Mouse (Mus musculus): ENCODE measurements around the gene Ccdc97. TPM values are rescaled to one million over a fixed set of nuclear protein-coding genes. Genes with fewer than 3 reads are reported as not detected.

The Ccdc97 gene
- total RNA-seq, 2 experiments from 2014 or later, result 55.0 to 56.6 TPM

DNA sequence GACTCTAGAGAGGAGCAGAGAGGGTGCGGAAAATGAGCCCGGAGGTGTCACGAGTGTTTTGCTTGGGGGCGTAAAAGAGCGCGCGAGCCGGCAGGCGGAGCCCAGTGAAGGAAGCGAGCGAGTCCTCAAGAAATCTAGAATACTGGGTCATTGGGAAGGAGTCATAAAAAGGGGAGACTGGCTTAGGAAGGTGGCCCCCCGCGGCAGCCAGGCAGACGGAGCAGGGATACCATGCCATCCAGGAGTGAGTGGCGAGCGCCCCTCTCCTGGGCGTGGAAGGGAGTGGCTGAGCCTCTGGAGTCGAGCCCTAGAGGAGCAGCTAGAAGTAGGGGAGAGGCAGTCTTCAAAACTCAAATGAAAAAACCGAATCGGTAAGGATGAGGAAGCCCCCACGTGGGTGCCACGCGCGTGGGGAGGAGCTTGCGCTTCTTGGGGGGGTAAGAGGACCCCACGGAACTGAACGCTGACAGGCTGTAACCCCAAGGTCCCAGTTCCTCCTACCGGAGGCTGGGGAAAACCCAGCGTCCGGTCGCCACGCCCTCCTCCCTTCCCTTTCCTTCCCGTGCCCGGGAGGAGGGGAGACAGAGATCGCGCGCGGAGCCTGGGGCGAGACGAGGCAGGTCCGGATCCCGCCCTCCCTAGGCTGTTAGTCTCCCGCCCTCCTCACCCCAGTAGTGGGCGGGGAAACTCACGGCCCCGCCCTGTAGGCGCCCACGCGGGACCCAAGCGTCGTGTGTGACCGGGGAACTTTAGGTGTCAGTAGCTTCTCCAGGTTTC is 29.9 kb downstream of the Ccdc97 start:
- peak; percentile 82 to 93 for DNase-seq

- peak; percentile 78 to 81 for DNase-seq
These were observed 31.0 kb downstream of the Ccdc97 start for GRCm38 (mm10) chr7:25687811-25688401.

DNA sequence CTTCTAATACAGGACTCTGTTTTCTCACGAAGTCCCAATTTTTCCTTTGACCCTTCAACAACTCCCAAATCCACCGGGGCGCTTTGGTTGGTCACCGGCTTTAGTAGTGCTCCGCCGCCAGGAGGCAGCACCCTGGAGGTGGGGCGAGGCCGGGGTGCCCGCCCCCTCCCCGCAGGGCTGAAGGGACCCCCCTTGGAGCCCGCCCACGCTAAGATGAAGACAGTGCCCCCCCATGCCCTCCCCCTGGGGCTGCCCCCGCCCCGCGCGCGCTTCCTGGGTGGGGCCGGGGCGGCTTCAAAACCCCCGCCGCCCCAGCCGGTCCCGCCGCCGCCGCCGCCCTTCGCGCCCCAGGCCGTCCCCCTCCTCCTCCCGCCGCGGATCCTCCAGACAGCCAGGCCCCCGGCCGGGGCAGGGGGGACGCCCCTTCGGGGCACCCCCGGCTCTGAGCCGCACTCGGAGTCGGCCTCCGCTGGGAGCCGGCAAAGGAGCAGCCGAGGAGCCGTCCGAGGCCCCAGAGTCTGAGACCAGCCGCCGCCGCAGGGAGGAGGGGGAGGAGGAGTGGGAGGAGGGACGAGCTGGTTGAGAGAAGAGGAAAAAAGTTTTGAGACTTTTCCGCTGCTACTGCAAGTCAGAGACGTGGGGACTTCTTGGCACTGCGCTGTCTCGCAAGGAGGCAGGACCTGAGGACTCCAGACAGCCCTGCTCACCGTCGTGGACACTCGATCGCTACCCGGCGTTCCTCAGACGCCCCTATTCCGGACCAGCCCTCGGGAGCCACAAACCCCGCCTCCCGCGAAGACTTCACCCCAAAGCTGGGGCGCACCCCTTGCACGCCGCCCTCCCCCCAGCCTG is 32.0 kb downstream of the Ccdc97 start, which contains the start of gene Tgfb1:
Gene Tgfb1, plus strand, starts transcription at position 323 of the 852 bp plus-strand sequence.
- DNase-seq, result peak; percentile 87 to 90

GRCm38 (mm10) chr7:25685926-25686470 is 32.9 kb downstream of the Ccdc97 start:
- DNase-seq, result no peak

GRCm38 (mm10) chr7:25684659-25685058 is 34.2 kb downstream of the Ccdc97 start:
- DNase-seq, result no peak

GRCm38 (mm10) chr7:25683474-25684180 is 35.3 kb downstream of the Ccdc97 start:
- DNase-seq, result peak in 1 of 2 experiments; percentile 57

DNA sequence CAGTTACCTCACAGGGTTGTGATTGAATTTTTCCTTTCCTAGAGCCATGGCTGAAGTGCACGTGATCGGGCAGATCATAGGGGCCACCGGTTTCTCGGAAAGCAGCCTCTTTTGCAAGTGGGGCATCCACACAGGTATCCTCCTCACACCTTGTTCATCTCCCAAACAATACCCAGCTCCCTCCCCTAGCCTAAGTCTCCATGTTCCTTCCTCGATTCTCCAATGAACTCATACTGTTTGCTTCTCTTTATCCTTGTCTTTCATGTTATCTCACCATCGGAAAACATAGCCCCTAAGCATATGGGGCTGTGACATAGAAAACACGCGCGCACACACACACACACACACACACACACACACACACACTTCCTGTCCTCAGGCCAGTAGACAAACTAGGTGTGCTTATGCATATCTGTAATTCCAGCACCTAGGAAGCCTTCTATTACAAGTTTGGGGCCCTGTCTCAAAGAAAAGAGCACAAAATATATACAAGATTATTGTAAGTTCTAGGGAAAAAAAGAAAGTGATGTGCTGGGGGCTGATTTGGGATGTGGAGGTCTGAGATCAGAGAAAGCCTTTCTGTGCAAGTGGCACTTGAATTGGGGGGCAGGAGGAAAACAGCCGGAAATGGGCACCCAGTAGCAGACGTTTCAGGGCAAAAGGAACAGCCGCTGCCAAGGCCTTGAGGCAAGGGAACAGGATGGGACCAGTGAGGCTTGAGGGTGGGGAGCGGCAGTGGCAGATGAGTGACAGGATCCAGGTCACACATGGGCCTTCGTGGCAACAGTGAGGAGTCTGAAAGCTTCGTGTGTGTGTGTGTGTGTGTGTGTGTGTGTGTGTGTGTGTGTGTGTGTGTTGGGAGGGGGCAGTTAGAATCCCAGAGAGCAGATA is 37.3 kb downstream of the Ccdc97 start:
- no peak for DNase-seq

- DNase-seq, result peak; percentile 97 to 98
These were observed 38.2 kb downstream of the Ccdc97 start, which contains the start of gene B9d2 for GRCm38 (mm10) chr7:25680514-25681258. TSS of gene B9d2 (plus strand) at chr7:25680780.

GRCm38 (mm10) chr7:25679971-25680370 is 38.9 kb downstream of the Ccdc97 start:
- DNase-seq, result peak; percentile 29 to 39

GRCm38 (mm10) chr7:25677013-25677412 is 41.9 kb downstream of the Ccdc97 start:
- no peak for DNase-seq

GRCm38 (mm10) chr7:25676085-25676781 is 42.7 kb downstream of the Ccdc97 start:
- DNase-seq, result peak; percentile 88 to 90

- DNase-seq, result no peak
These were observed 43.5 kb downstream of the Ccdc97 start for GRCm38 (mm10) chr7:25675405-25675804.

DNA sequence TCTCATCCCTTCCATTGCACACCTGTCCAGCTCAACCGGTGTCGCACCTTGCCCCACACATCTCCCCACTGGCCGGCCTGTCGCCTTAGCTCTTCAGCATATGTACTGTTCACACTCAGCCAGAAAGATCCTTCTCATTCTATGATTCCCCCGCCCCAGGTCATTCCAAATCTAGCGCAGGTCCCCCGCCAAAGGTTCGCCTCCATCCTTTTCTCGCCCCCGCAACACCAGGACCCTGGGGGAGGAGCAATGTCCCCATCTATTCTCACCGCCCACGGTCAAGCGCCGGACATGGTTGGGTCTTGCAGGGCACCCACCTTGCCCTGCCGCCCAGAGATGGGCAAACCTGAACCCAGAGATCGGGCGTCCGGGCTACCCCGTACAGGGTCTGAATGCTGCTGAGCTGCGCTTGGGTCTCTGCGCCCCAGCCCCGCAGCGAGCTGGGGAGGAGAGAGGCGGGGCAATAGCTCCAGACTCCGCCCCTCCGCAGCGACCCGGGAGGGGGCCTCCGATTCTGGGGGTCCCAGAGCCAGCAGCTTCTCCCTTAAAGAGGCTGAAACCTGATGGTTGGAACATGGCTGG is 44.1 kb downstream of the Ccdc97 start, which contains the start of gene Tmem91:
Gene Tmem91, minus strand, starts transcription at position 448 of the 582 bp plus-strand sequence.
- no peak for DNase-seq

DNA sequence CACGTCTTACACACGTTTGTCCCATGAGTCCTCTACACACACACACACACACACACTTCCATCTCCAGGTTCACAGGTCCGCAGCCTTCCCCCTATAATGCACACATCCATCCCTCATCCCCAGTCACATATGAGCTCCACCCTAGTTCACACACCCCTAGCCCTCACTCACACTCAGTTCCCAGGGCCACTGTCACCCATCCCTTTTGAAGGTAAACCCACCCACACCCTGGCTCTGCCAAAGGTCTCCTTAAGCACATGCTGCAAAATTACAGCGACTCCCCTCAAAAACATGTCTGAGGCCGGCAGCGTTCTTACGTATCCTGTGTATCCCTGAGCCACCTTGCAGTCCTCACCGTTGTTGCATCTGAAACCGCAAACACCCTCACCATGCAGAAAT is 44.6 kb downstream of the Ccdc97 start:
- DNase-seq, result no peak

GRCm38 (mm10) chr7:25672442-25672841 is 46.4 kb downstream of the Ccdc97 start:
- no peak for DNase-seq

DNA sequence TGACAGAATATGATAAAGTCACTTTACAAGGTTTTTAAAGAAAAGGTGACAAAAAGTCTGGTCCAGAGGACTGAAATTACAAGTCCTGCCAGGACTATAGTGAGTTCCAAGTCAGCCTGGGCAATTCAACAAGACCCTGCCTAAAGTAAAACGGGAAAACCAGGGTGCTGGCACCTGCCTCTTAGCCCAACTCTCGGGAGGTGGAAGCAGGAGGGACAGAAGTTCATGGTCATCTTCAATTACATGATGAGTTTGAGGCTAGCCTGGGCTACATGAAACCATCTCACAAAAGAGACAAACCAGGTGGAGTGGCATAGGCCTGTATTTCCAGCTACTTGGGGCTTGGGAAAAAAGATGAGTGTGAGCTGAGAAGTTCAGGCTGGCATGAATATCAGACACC is 47.2 kb downstream of the Ccdc97 start:
- no peak for DNase-seq

GRCm38 (mm10) chr7:25670096-25670495 is 48.8 kb downstream of the Ccdc97 start:
- DNase-seq, result no peak

- DNase-seq, result no peak
These were observed 49.3 kb downstream of the Ccdc97 start for GRCm38 (mm10) chr7:25669631-25670030.

GRCm38 (mm10) chr7:25669158-25669557 is 49.7 kb downstream of the Ccdc97 start:
- no peak for DNase-seq

All from heart, adult 18-20 months (tissue).